In the genomic region with DNA sequence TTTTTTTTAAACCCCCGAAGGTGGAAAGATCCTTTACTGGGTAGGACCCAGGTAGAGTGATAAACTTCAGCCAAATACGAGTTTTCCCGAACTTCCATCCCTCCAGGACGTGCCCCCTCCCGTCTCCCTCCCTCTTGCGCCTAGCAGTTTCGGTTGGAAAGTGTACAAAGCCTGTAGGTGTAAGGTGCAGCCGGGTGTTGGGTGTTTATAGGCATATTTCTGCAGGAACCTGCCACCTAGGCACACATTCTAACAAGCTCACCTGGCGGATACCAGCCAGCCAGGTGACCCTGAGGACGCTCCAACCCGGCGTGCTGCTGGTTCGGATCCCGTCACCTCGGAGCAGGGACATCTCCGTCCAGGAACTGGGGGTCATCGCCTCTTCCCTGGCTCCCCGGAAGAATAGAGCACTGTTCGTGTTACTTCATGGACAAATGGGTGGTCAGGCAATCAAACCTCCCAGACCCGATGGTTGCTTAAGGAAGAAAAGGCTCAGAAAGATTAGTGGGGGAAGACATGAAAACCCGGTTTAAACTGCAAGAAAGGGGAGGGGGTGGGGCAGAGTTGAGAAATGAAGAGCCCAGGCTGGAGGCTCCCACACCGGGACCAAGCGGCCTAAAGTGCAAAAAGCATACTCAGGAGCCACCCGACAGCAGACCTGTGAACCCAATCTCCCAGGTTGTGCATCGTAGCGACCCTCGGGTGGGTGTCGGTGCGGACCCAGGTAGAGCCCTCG, we compare ENCODE assay signal across 9 mouse cellular contexts. TPM values are rescaled to one million over a fixed set of nuclear protein-coding genes. Genes with fewer than 3 reads are reported as not detected.
DNase-seq lines count a peak whose midpoint lies in the region; ATAC-seq and TF ChIP-seq lines count a peak whose summit lies in the region.
"Had no signal": no experiment of that assay in that cellular context is flagged by ENCODE, and none has a peak within 500 bp of the region (broad histone marks: within the 10 kb centered on the region; RNA-seq: fewer than 3 reads in every experiment).

No protein-coding gene starts in this region.

- under 1% methylated on average over 30 of the region's 30 CpGs for WGBS in embryonic facial prominence, embryonic 13.5 days
- under 1% methylated on average over 30 of the region's 30 CpGs for WGBS in midbrain, embryonic 11.5 days

- no peak for TF ChIP-seq CTCF in testis, adult 2 months (IDR thresholded peaks at IDR 0.05; ENCODE audit: control insufficient read depth, insufficient read depth, insufficient replicate concordance, low read depth, low read length)

- no peak for ATAC-seq in embryonic facial prominence, embryonic 13.5 days (ENCODE audit: insufficient number of reproducible peaks, insufficient read depth, low FRiP score, low TSS enrichment, low read depth)
- no peak for ATAC-seq in midbrain, embryonic 11.5 days (ENCODE audit: low FRiP score)

- peak overlapping the region; percentile 43 for H3K4me3 ChIP-seq in testis, adult 2 months (ENCODE audit: control insufficient read depth, low read depth, low read length)
- peak overlapping the region; percentile 78 for H3K4me3 ChIP-seq in embryonic facial prominence, embryonic 13.5 days
- H3K4me3 ChIP-seq in midbrain, embryonic 11.5 days (ENCODE audit: low read depth, low read length), result peak overlapping the region; percentile 35
- H3K4me3 ChIP-seq: erythroblast, embryonic 14.5 days had no signal

- intact Hi-C loops in left cerebral cortex, postnatal 36 days (cut with DNase I), result loop anchor here (5.0 kb wide), 1 partner anchor 113 kb away; no protein-coding TSS in a partner anchor

- H3K4me1 ChIP-seq in testis, adult 2 months (ENCODE audit: control insufficient read depth, insufficient read depth, low read length), result peaks cover 12% of the 10 kb centered on the region
- peaks cover 42% of the 10 kb centered on the region for H3K4me1 ChIP-seq in embryonic facial prominence, embryonic 13.5 days
- peaks cover 38% of the 10 kb centered on the region for H3K4me1 ChIP-seq in midbrain, embryonic 11.5 days (ENCODE audit: control insufficient read depth, insufficient read depth, low read length)

- H3K27me3 ChIP-seq in testis, adult 2 months (ENCODE audit: control insufficient read depth, insufficient read depth, low read length), result peaks cover 12% of the 10 kb centered on the region
- 0 out of 2 replicates have a peak, but pooled peaks cover 3% of the 10 kb centered on the region for H3K27me3 ChIP-seq in embryonic facial prominence, embryonic 13.5 days
- peaks cover 8% of the 10 kb centered on the region for H3K27me3 ChIP-seq in midbrain, embryonic 11.5 days (ENCODE audit: control insufficient read depth, insufficient read depth, low read length)

- no peak overlapping the region for H3K27ac ChIP-seq in testis, adult 2 months (ENCODE audit: control insufficient read depth, insufficient read depth, low read depth, low read length)
- H3K27ac ChIP-seq in embryonic facial prominence, embryonic 13.5 days, result peak overlapping the region; percentile 95
- H3K27ac ChIP-seq in midbrain, embryonic 11.5 days (ENCODE audit: low read depth, low read length), result no peak overlapping the region; the same call in 1 of the 2 replicates

- no peaks in the 10 kb centered on the region for H3K9me3 ChIP-seq in embryonic facial prominence, embryonic 13.5 days
- no peaks in the 10 kb centered on the region for H3K9me3 ChIP-seq in midbrain, embryonic 11.5 days (ENCODE audit: control insufficient read depth, low read length)

- no peak for DNase-seq in testis, postnatal 10 days (ENCODE audit: low spot score)
- peak; percentile 66 for DNase-seq in induced T-regulatory cell, adult 2 months (ENCODE audit: low read depth)
- peak; percentile 95 for DNase-seq in midbrain, embryonic 11.5 days (ENCODE audit: low spot score, missing footprints)
- DNase-seq in urinary bladder, adult 18-20 months (ENCODE audit: low spot score in 2 of 2), result no peak
- no peak for DNase-seq in left cerebral cortex, postnatal 36 days (ENCODE audit: low spot score in 2 of 2)
- DNase-seq in testis, postnatal 14 days (ENCODE audit: low spot score), result no peak

- no peaks in the 10 kb centered on the region for H3K36me3 ChIP-seq in testis, adult 2 months (ENCODE audit: control insufficient read depth, insufficient read depth, low read length)
- H3K36me3 ChIP-seq in embryonic facial prominence, embryonic 13.5 days, result no peaks in the 10 kb centered on the region
- no peaks in the 10 kb centered on the region for H3K36me3 ChIP-seq in midbrain, embryonic 11.5 days (ENCODE audit: control insufficient read depth, insufficient read depth, low read length)

- peak overlapping the region; percentile 90 for H3K4me2 ChIP-seq in embryonic facial prominence, embryonic 13.5 days
- peak overlapping the region; percentile 84 for H3K4me2 ChIP-seq in midbrain, embryonic 11.5 days

- TF ChIP-seq POLR2A in testis, adult 2 months (IDR thresholded peaks at IDR 0.05; ENCODE audit: control insufficient read depth, low read depth, low read length), result no peak

- peak overlapping the region; percentile 72 for H3K9ac ChIP-seq in embryonic facial prominence, embryonic 13.5 days
- peak overlapping the region; percentile 40; the same call in 1 of the 2 replicates for H3K9ac ChIP-seq in midbrain, embryonic 11.5 days (ENCODE audit: low read length)

RNA-seq across cellular contexts. Expression of a gene that starts 2.1 kb away (rescaled TPM):
- 4.0 and 4.3 TPM in 2 replicates for polyA plus RNA-seq in testis, adult 2 months (2012; rRNA removed)
- 1,075 and 1,213 TPM in 2 replicates for polyA plus RNA-seq in embryonic facial prominence, embryonic 13.5 days (2015; fragmentation: Nextera tagmentation; extraction: Ambion mirVana)
- polyA plus RNA-seq in midbrain, embryonic 11.5 days (2014; fragmentation: Nextera tagmentation; extraction: Ambion mirVana), result 1,627 and 1,717 TPM in 2 replicates
- 10 to 100 TPM; 86.5 to 89.5 TPM for total RNA-seq in left cerebral cortex, postnatal 36 days (2021)

RNA-seq across cellular contexts. Expression of a gene that starts 44.8 kb away (rescaled TPM):
- 5.6 and 6.7 TPM in 2 replicates for polyA plus RNA-seq in testis, adult 2 months (2012; rRNA removed)
- 2.1 and 4.3 TPM in 2 replicates for polyA plus RNA-seq in embryonic facial prominence, embryonic 13.5 days (2015; fragmentation: Nextera tagmentation; extraction: Ambion mirVana)
- 5.8 and 6.9 TPM in 2 replicates for polyA plus RNA-seq in midbrain, embryonic 11.5 days (2014; fragmentation: Nextera tagmentation; extraction: Ambion mirVana)
- total RNA-seq in left cerebral cortex, postnatal 36 days (2021), result 10 to 100 TPM; 24.1 to 25.0 TPM
- polyA plus RNA-seq: erythroblast, embryonic 14.5 days had no signal

Comparison
In these comparisons a context has a peak if more than half of its experiments do, and no peak if none do; other contexts are left out.
1. DNase-seq: peak in induced T-regulatory cell, adult 2 months (single experiment) and midbrain, embryonic 11.5 days (single experiment); none in testis, postnatal 10 days (single experiment), urinary bladder, adult 18-20 months (0 of 2), left cerebral cortex, postnatal 36 days (0 of 2) and testis, postnatal 14 days (single experiment).
2. RNA of a gene that starts 2.1 kb away (polyA plus RNA-seq): 1,627 to 1,717 TPM in midbrain, embryonic 11.5 days and 1,075 to 1,213 TPM in embryonic facial prominence, embryonic 13.5 days; 4.0 to 4.3 TPM in testis, adult 2 months; every median in the first group is over 100 times any median in the second.
3. Peak in every context shown above with its lines, with median percentiles within 50 percentile points of each other: H3K4me3 ChIP-seq.